Mouse (Mus musculus): ENCODE measurements around the gene Dixdc1.
"Not testable (repeated sequence)": the region's sequence is repeated elsewhere in the genome, so short reads cannot be mapped to it uniquely, and the experiment has no call there.

Dixdc1 gene

DNA sequence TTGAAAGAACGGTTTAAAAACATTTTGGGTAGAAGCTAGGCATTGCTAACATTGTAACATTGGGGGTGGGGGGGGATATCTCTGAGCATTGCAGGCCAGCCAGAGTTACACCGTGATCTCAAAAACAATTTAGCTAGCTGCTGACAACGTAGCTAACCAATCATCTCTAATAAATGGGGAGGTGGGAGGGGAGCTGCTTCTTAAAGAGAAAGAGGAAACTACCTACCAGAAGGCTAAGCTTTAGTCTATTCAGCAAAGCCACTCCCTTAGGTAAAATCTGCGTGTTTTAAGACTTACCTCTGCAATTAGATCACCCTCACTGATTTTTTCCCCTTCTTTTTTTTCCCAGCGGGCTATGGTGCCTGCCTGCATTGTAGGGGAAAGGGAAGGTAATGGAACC is 80.9 kb downstream of the Dixdc1 start:
- no peak for DNase-seq (ENCODE audit: low spot score)

DNA sequence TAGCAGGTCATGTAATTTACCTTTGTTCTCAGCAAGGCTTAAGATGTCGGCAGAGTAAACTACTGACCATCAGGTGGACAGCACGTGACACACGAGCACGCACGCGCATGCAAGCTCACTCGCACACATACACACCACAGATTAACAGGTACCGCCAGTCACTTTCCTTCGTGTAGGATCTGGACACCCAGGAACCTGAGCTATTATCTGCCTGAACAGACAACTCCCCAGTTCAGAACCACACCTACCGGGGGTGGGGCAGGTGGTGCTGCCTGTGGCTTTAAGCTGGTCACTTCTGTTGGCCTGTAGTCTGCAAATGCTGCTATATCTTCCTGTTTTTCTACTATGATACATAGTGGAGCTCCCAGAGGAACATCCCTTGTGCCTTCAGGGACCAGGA is 88.8 kb downstream of the Dixdc1 start:
- no peak for DNase-seq (ENCODE audit: low spot score)

DNA sequence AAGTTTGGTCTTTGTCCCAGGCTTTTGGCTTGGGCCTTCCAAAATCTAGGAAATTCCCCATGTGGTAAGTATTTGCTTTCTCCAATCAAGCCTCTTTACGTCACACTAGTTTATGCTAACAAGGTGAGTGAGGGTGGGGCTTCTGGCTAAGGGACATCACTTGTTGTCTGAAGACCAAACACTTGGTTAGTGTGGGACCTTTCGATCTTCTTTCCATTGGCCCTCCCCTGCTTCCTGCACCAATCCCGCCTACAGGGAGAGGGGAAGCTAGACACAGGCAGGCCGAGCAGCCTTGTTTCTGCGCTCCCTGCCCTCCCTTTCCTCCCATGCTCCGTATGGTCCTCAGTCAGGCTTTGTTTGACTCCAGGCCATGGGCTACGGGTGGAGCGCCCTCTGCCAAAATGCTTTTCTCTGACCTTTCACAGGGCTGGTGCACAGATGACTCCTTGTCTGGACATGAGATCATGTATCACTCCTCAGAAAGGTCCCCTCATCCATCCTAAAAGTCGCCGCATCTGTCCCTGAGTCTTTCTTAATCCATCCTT is 92.4 kb downstream of the Dixdc1 start:
- no peak for DNase-seq (ENCODE audit: low spot score)

DNA sequence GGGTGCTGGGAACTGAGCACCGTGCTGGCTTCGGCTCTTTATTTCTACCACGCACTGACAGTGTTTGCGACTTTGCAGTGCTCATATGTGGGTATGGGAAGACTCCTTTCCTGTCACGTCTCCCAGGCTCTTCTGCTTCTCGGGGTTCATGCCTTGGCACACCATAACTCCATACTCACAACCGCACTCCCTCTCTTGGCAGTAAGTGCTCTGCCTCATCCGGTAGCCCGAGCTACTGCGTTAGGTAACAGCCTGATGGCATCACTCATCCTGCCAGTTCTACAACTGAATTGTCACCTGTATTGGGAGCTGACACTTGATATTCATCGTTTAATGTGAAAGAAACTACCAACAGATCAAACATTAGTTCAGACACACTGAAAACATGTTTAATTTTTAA is 105.0 kb downstream of the Dixdc1 start:
- DNase-seq (ENCODE audit: low spot score): no peak

DNA sequence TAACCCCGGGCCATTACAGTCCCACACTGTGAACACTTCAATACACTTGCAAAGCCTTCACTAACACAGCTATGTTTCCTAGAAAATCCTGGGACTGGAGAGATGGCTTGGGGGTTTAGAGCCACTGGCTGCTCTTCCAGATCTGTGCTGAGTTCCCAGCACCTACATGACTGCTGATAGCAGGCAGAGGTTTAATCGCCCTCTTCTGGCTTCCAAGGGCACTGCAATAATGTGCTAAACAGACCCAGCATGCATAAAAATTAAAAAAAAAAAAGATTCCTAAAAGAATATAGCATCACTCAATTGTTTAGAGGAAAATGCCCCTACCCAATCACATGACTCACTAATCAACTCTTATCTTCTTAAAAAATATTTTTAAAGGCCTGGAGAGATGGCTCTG is 106.3 kb downstream of the Dixdc1 start:
- no peak for DNase-seq (ENCODE audit: low spot score)

DNA sequence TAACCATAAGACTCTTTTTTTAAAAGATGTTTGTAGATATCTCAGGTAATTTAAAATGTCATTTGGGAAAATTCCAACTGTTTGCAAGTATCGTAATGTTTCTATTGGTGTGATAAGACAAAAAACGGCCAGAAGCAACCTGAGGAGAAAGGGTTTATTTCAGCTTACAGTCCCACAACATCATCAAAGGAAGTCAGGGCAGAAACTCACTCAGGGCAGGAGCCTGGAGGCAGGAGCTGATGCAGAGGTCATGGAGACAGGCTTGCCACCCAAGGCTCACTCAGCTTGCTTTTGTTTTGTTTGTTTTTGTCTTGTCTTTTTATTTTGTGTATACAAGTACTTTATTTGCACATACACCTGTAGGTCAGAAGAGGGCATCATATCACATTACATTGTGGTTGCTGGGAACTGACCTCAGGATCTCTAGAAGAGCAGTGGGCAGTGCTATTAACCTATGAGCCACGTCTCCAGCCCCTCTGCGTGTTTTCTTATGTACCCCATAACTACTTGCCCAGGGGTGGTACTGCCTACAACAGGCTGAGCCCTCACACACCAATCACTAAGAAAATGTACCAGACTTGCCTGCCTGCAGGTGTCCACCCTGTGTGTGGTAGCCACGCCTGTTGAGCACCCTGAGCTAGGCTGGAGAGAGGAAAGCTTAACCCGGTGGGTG is 107.2 kb downstream of the Dixdc1 start:
- no peak for DNase-seq (ENCODE audit: low spot score)

DNA sequence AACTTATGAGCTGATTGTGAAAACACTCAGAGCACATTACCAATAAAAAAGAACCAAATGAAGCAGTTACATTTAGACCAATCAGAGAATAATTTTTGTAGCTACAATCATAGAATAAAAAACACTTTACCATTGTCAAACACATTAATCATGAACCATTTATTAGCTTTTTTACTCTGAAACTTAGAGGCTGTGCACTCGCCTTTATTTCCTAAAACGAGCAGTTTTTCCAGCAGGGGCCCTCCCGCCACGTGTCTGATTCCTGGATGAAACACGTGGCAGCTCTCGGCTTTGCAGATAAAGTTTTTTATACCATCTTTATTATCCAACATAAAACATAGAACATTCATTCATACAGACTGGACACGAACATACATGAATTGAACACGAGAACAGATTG is 108.4 kb downstream of the Dixdc1 start:
- DNase-seq (ENCODE audit: low spot score): not testable (repeated sequence)

DNA sequence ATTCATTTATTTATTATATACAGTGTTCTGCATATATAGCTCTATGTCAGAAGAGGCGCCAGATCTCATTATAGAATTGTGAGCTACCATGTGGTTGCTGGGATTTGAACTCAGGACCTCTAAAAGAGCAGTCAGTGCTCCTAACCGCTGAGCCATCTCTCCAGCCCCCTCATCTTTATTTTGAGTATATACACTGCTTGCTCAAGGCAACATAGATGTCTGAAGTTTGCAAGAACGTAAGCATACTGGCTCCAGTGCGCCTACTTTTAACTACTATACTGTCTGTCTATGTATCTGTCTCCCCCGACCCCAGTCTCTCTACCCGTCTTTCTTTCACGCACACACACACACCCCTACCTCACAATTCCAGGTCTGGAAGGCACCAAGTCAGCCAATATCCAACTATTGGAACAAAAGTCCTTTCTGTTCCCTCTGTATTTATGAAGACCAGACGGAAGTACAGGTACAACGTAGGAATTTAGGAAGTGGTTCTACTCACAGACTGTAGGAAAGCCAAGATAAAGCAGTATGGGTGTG is 121.5 kb downstream of the Dixdc1 start:
- DNase-seq (ENCODE audit: low spot score): no peak

DNA sequence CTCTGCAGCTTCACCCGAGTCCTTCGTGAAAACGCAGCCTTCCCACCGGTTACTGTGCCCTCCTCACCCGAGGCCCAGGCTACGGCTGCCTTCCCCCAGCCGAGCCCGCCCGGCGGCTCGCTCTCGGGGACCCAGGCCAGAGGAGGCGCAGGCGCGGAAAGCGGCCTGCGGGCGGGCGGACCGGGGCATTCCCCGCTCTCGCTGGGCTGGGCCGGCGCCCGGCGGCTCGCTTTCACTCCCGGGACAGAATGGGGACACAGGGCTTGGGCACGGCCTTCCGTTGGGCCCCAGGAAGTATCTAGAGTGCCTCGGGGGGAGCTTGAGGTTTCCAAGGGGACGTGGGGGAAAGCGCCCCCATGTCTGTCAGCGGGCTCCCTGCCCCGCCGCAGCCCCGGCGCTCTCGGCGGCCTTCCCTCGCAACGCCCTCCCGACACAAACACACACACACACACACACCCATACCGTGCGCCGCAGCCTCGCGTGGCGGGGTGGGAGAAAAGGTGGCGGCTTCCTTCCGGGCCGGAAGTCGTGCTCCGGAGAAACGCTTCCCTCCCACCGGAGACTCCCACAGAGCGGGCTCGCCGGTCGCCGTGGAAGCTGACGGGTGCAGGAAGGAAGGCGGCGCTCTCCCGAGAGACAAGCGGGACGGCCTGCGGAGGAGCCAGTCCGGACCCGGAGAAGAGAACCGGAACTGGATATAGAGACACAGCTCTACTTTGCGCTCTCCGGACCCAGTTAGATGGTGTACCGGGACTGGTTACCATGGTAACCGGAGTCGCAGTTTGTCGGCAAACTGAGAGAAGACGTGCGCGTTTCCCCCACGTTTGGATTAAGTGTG is 122.3 kb downstream of the Dixdc1 start, which contains the start of the genes Pih1d2 and Nkapd1:
Pih1d2 (plus strand) TSS at position 556 of the 838 bp plus-strand sequence.
Nkapd1 (minus strand) TSS at position 699 of the 838 bp plus-strand sequence.
- DNase-seq (ENCODE audit: low spot score): peak; percentile 88

DNA sequence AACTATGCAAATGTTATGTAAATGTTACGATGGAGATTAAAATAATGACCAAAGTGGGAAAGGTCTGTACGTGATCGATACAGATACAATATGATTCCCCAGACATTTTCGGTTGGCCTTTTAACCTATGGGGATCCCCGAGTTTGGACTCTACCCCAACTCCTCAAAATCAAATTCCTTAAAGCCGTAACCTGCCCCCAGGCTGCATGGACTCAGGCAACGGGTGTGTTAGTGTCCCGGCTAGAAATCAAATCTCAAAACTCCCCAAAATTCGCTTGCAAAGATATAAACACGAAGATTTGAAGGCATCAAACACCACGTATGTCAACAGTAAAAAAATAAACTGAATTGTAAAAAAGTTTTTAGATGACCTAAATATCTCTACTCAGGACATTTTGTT is 123.2 kb downstream of the Dixdc1 start:
- DNase-seq (ENCODE audit: low spot score): no peak
